Mouse (Mus musculus) ES-CJ7 (cell line): ENCODE measurements around the gene Dppa3.

Experiments used
- DNase-seq: peaks from one replicate; pipeline ENCODE4 v3.0.0; 2011; ENCODE audit warnings: low read depth, low spot score

Gene Dppa3

DNA sequence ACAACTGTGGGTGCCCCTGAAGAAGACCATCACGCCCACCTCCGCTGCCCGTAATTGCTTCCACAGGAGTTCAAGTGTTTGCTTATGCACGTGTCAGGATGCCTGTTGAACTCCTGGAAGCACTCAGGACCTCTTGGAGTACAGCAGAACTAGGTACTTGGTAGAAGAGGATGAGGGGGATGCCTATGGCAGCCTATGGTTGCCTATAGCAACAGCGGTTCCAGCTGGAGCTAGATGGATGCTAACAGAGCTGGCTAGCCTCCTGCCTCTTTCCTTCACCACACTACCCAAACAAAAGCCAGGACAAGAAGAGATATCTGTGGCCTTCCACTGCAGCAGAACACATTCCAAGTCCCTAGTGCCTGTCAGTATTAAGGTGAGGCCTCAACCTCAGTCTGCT lies 41.5 kb downstream of the Dppa3 start:
- peak; percentile 64 for DNase-seq

DNA sequence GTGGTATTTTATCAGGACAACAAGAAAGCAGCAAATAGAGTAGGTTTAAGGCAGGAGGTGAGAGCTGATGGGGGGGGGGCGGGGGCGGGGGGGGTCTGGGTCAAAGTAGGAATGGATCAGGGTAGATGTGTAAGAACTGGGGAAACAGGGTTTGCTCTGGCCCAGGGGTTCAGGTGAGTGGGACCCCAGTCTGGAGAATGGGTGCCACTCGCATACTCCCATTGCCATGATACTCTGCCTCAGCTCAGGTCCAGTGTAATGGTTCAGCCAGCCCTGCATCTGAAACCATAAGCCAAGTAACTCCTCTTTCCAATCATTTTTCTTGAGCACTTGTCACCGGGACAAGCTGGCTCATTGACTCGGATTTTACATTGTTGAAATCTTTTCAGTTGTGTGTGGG lies 42.6 kb downstream of the Dppa3 start:
- no peak for DNase-seq

DNA sequence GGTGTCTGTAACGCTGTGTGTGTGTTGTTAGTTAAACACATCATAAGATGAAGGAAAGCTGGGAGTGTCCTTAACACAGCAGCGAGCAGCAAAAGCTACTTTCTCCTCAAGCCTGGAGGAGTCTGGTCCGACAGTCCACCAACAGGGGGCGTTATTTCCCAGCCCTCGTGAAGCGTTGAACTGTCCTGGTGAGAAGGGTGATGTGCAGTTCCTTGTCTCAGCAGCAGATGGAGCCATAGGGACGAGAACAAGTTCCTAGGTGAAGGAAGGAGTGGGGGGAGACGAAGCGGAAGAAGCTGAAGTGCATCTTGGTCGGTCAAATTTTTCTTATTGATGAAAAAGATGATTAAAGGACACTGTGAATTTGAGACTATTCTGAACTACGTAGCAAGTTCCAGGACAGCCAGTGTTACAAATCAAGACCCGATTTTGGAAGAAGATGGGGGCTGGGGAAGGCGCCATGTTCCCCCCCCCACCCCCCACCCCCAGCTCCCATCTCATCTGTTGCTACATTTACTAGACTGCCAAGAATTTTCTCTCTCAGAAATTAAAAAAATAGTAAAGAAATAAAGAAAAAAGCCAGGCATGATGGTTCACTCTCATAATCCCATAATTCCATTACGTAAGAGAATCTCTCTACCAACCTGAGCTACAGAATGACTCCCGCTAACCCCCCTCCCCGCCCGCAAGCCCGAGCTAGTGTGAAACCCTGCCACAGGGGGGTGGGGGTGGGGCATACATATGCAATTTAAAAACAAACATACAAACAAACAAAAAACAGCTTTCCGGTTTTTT lies 43.4 kb downstream of the Dppa3 start:
- DNase-seq = peak; percentile 99

DNA sequence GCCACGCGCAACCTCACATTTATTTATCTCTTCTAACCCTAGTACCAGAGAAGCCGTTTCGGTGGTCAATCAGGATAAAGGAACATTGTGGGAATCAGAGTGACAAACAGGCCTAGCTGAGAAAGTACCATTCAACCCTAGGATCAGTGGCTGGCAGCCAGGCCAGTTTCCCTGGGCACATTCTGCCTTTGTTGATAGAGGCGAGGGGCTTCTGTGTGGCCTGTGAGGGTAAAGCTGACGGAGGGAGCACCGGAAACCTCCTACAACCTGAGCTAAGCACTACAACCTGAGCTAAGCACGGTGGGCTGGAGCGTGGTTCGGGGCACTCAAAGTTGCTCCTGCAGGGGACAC lies 44.0 kb downstream of the Dppa3 start:
- peak; percentile 73 for DNase-seq

DNA sequence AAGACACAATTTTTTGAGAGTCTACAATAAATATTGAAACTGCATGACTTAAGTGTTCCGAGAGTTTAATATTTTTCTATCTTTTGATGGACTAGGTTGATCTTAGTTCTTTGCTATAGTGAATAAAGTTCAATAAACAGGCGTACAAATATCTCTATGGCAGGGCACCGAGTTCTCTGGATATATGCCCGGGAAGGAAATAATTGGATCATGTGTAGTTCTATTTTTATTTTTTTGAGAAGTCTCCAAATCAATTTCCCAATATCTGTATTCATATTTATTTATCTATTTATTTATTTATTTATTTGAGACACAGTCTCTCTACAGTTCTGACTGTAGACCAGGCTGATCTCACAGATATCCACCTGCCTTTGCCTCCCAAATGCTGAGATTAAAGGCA lies 44.6 kb downstream of the Dppa3 start:
- no peak for DNase-seq

DNA sequence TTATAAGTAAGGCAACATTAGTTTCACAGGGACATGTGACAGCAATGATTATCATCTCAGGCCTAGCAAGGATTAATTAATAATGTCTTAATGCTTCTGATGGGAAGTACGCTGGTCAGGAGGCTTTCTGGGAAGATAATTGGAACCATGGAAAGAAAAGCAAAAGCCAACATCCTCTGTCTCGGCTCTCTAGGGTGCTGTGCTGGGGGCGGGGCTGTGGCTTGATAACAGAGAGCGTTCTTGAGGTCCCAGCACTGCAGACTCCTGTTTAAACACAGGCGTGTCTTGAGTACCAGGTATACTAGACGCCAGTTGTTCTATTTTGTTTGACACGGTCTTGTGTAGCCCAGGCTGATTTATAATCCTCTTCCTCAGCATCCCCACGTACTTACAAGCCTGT lies 46.5 kb downstream of the Dppa3 start:
- no peak for DNase-seq
